In the genomic region with DNA sequence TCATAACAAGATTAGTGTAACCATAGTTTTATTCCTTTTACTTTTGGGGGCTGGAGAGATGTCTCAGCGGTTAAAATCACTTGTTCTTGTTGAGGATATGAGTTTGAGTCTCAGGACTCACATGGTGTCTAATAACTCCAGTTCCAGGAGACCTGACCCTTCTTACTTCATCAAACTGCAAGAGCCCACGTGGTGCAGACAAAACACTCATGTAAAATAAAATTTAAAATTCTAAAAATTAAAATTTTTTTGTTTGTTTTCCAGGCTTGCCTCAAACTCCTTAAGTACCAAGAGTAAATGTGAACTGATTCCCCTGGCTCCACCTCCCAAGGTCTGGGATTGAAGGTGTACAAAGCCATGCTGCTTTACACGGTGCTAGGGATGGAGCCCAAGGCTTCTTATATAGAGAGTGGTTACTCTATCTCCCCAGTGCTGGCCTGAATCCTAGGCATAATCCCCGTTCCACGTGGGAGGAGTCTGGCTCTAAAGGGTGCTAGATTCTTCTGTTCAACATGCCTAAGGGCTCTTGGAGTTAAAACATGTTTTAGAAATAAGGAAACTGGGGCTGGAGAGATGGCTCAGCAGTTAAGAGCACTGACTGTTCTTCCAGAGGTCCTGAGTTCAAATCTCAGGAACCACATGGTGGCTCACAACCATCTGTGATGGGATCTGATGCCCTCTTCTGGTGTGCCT, we compare ENCODE assay signal across 7 mouse cellular contexts. TPM values are rescaled to one million over a fixed set of nuclear protein-coding genes. Genes with fewer than 3 reads are reported as not detected.
A peak's percentile ranks its signal among the peaks of the same experiment; 100 is the strongest.
DNase-seq lines count a peak whose midpoint lies in the region; ATAC-seq and TF ChIP-seq lines count a peak whose summit lies in the region.

No protein-coding gene starts in this region.

- H3K4me1 ChIP-seq in megakaryocyte, embryonic 14.5 days = peaks cover 62% of the 10 kb centered on the region
- H3K4me1 ChIP-seq in forebrain, embryonic 15.5 days = peaks cover 16% of the 10 kb centered on the region
- no peaks in the 10 kb centered on the region for H3K4me1 ChIP-seq in limb, embryonic 14.5 days (ENCODE audit: control insufficient read depth, insufficient read depth, low read length)
- no peaks in the 10 kb centered on the region for H3K4me1 ChIP-seq in stomach, postnatal 0 days (replicated peaks; ENCODE audit: control insufficient read depth, insufficient read depth)

- no peaks in the 10 kb centered on the region for H3K9me3 ChIP-seq in megakaryocyte, embryonic 14.5 days
- H3K9me3 ChIP-seq in forebrain, embryonic 15.5 days = no peaks in the 10 kb centered on the region
- H3K9me3 ChIP-seq in limb, embryonic 14.5 days (ENCODE audit: control insufficient read depth, low read length) = no peaks in the 10 kb centered on the region
- H3K9me3 ChIP-seq in stomach, postnatal 0 days (ENCODE audit: control insufficient read depth, low read length) = no peaks in the 10 kb centered on the region

- peaks cover 9% of the 10 kb centered on the region for H3K27me3 ChIP-seq in megakaryocyte, embryonic 14.5 days (replicated peaks)
- no peaks in the 10 kb centered on the region for H3K27me3 ChIP-seq in forebrain, embryonic 15.5 days
- no peaks in the 10 kb centered on the region for H3K27me3 ChIP-seq in limb, embryonic 14.5 days (ENCODE audit: control insufficient read depth, insufficient read depth, low read length)
- no peaks in the 10 kb centered on the region for H3K27me3 ChIP-seq in stomach, postnatal 0 days (ENCODE audit: control insufficient read depth, insufficient read depth, low read length)

- peak overlapping the region; percentile 98 for H3K4me3 ChIP-seq in megakaryocyte, embryonic 14.5 days (replicated peaks)
- peak overlapping the region; percentile 69 for H3K4me3 ChIP-seq in forebrain, embryonic 15.5 days
- H3K4me3 ChIP-seq in limb, embryonic 14.5 days (replicated peaks; ENCODE audit: low read length) = peak overlapping the region; percentile 61; the same call in 1 of the 2 replicates
- no peak overlapping the region; the same call in 1 of the 2 replicates for H3K4me3 ChIP-seq in stomach, postnatal 0 days (ENCODE audit: low read depth, low read length)

- H3K27ac ChIP-seq in forebrain, embryonic 15.5 days (replicated peaks) = peak overlapping the region; percentile 88
- no peak overlapping the region for H3K27ac ChIP-seq in limb, embryonic 14.5 days (replicated peaks; ENCODE audit: low read depth, low read length)
- peak overlapping the region; percentile 25 for H3K27ac ChIP-seq in stomach, postnatal 0 days (replicated peaks)

- WGBS in forebrain, embryonic 15.5 days = 12% methylated on average over 5 of the region's 5 CpGs
- WGBS in limb, embryonic 14.5 days = 18% methylated on average over 5 of the region's 5 CpGs
- 20% methylated on average over 5 of the region's 5 CpGs for WGBS in stomach, postnatal 0 days

- ATAC-seq in megakaryocyte, adult 5-6 weeks (ENCODE audit: poor library complexity, severe bottlenecking) = no peak
- ATAC-seq in forebrain, embryonic 15.5 days (replicated peaks) = no peak
- ATAC-seq in limb, embryonic 14.5 days (ENCODE audit: low FRiP score, low read depth) = no peak
- ATAC-seq in stomach, postnatal 0 days (ENCODE audit: low FRiP score, low TSS enrichment) = no peak
- ATAC-seq in megakaryocyte-erythroid progenitor cell, adult 5-6 weeks (replicated peaks; ENCODE audit: low FRiP score, low TSS enrichment, poor library complexity, severe bottlenecking) = no peak

- 0 out of 2 replicates have a peak, but pooled peaks have one; percentile 24 for TF ChIP-seq CTCF in stomach, postnatal 0 days (IDR thresholded peaks at IDR 0.05; ENCODE audit: low read depth)

- H3K36me3 ChIP-seq in megakaryocyte, embryonic 14.5 days (replicated peaks; ENCODE audit: low read length) = peaks cover 26% of the 10 kb centered on the region
- no peaks in the 10 kb centered on the region for H3K36me3 ChIP-seq in forebrain, embryonic 15.5 days
- no peaks in the 10 kb centered on the region for H3K36me3 ChIP-seq in limb, embryonic 14.5 days (ENCODE audit: control insufficient read depth, insufficient read depth, low read length)
- peaks cover 3% of the 10 kb centered on the region; the same call in 1 of the 2 replicates for H3K36me3 ChIP-seq in stomach, postnatal 0 days (ENCODE audit: control insufficient read depth, insufficient read depth, low read length)

- DNase-seq in limb, embryonic 14.5 days (ENCODE audit: low spot score) = no peak
- no peak for DNase-seq in stomach, postnatal 0 days (ENCODE audit: low spot score)
- no peak for DNase-seq in cerebellum, postnatal 4 days (ENCODE audit: low spot score in 2 of 2)

- TF ChIP-seq EP300 in stomach, postnatal 0 days (optimal IDR thresholded peaks at IDR 0.05) = no peak

- no peak overlapping the region for H3K9ac ChIP-seq in forebrain, embryonic 15.5 days (replicated peaks)
- no peak overlapping the region for H3K9ac ChIP-seq in limb, embryonic 14.5 days (ENCODE audit: low read depth, low read length, severe bottlenecking)
- H3K9ac ChIP-seq in stomach, postnatal 0 days (ENCODE audit: low read length) = no peak overlapping the region

- no peak for TF ChIP-seq POLR2A in limb, embryonic 14.5 days (IDR thresholded peaks at IDR 0.05; ENCODE audit: borderline replicate concordance, extremely low read depth, insufficient read depth, insufficient read length)

- H3K4me2 ChIP-seq in forebrain, embryonic 15.5 days (replicated peaks) = peak overlapping the region; percentile 87
- H3K4me2 ChIP-seq in limb, embryonic 14.5 days (replicated peaks; ENCODE audit: low read depth, low read length, severe bottlenecking) = peak overlapping the region; percentile 97
- H3K4me2 ChIP-seq in stomach, postnatal 0 days (replicated peaks; ENCODE audit: low read depth) = peak overlapping the region; percentile 90

RNA-seq across cellular contexts. Expression of a gene that starts 0.8 kb away (rescaled TPM):
- polyA plus RNA-seq in megakaryocyte, embryonic 14.5 days (2012; ENCODE audit: insufficient read depth, low replicate concordance) = 1.7 and 4.9 TPM in 2 replicates
- 36.7 and 44.4 TPM in 2 replicates for total RNA-seq in megakaryocyte, adult 5-6 weeks (2015)
- total RNA-seq in megakaryocyte, adult 5-6 weeks (2017) = 66.4 and 92.7 TPM in 2 replicates
- polyA plus RNA-seq in forebrain, embryonic 15.5 days (2015; fragmentation: Nextera tagmentation; extraction: Ambion mirVana) = 33.3 and 33.8 TPM in 2 replicates
- polyA plus RNA-seq in limb, embryonic 14.5 days (2012; rRNA removed) = 30.1 and 30.7 TPM in 2 replicates
- 32.5 and 36.3 TPM in 2 replicates for polyA plus RNA-seq in limb, embryonic 14.5 days (2014; fragmentation: Nextera tagmentation; extraction: Ambion mirVana)
- polyA plus RNA-seq in stomach, postnatal 0 days (2015; fragmentation: Nextera tagmentation; extraction: Ambion mirVana) = 130 and 137 TPM in 2 replicates
- 4.9 and 8.7 TPM in 2 replicates for total RNA-seq in megakaryocyte-erythroid progenitor cell, adult 5-6 weeks (2014; fragmentation: Nextera tagmentation)
- 8.1 and 8.6 TPM in 2 replicates for total RNA-seq in megakaryocyte-erythroid progenitor cell, adult 5-6 weeks (2017)

RNA-seq across cellular contexts. Expression of a gene that starts 8.4 kb away (rescaled TPM):
- 0.67 and 4.8 TPM in 2 replicates for polyA plus RNA-seq in megakaryocyte, embryonic 14.5 days (2012; ENCODE audit: insufficient read depth, low replicate concordance)
- total RNA-seq in megakaryocyte, adult 5-6 weeks (2015) = 0.22 and 1.0 TPM in 2 replicates
- 0.53 TPM in 1 of 2 replicates, not detected in the other for total RNA-seq in megakaryocyte, adult 5-6 weeks (2017)
- polyA plus RNA-seq in forebrain, embryonic 15.5 days (2015; fragmentation: Nextera tagmentation; extraction: Ambion mirVana) = 7.5 and 8.8 TPM in 2 replicates
- polyA plus RNA-seq in limb, embryonic 14.5 days (2012; rRNA removed) = 9.6 and 10.8 TPM in 2 replicates
- polyA plus RNA-seq in limb, embryonic 14.5 days (2014; fragmentation: Nextera tagmentation; extraction: Ambion mirVana) = 2.8 and 3.3 TPM in 2 replicates
- polyA plus RNA-seq in stomach, postnatal 0 days (2015; fragmentation: Nextera tagmentation; extraction: Ambion mirVana) = 1.1 and 1.9 TPM in 2 replicates
- not detected in 2 replicates for total RNA-seq in megakaryocyte-erythroid progenitor cell, adult 5-6 weeks (2014; fragmentation: Nextera tagmentation)
- 0.46 TPM in 1 of 2 replicates, not detected in the other for total RNA-seq in megakaryocyte-erythroid progenitor cell, adult 5-6 weeks (2017)

RNA-seq across cellular contexts. Expression of a gene that starts 8.5 kb away (rescaled TPM):
- polyA plus RNA-seq in megakaryocyte, embryonic 14.5 days (2012; ENCODE audit: insufficient read depth, low replicate concordance) = 33.0 and 55.9 TPM in 2 replicates
- 40.9 and 48.2 TPM in 2 replicates for total RNA-seq in megakaryocyte, adult 5-6 weeks (2015)
- 8.0 and 14.1 TPM in 2 replicates for total RNA-seq in megakaryocyte, adult 5-6 weeks (2017)
- polyA plus RNA-seq in forebrain, embryonic 15.5 days (2015; fragmentation: Nextera tagmentation; extraction: Ambion mirVana) = 53.5 and 53.7 TPM in 2 replicates
- 37.4 and 45.3 TPM in 2 replicates for polyA plus RNA-seq in limb, embryonic 14.5 days (2012; rRNA removed)
- polyA plus RNA-seq in limb, embryonic 14.5 days (2014; fragmentation: Nextera tagmentation; extraction: Ambion mirVana) = 49.5 and 51.5 TPM in 2 replicates
- polyA plus RNA-seq in stomach, postnatal 0 days (2015; fragmentation: Nextera tagmentation; extraction: Ambion mirVana) = 95.0 and 95.7 TPM in 2 replicates
- total RNA-seq in megakaryocyte-erythroid progenitor cell, adult 5-6 weeks (2014; fragmentation: Nextera tagmentation) = 9.1 and 11.4 TPM in 2 replicates
- 4.1 and 8.5 TPM in 2 replicates for total RNA-seq in megakaryocyte-erythroid progenitor cell, adult 5-6 weeks (2017)

RNA-seq across cellular contexts. Expression of a gene that starts 18.0 kb away (rescaled TPM):
- 3.1 and 6.4 TPM in 2 replicates for polyA plus RNA-seq in megakaryocyte, embryonic 14.5 days (2012; ENCODE audit: insufficient read depth, low replicate concordance)
- 0.57 and 0.96 TPM in 2 replicates for total RNA-seq in megakaryocyte, adult 5-6 weeks (2015)
- 0.65 TPM in 1 of 2 replicates, not detected in the other for total RNA-seq in megakaryocyte, adult 5-6 weeks (2017)
- polyA plus RNA-seq in forebrain, embryonic 15.5 days (2015; fragmentation: Nextera tagmentation; extraction: Ambion mirVana) = 71.9 and 73.0 TPM in 2 replicates
- 31.7 and 44.2 TPM in 2 replicates for polyA plus RNA-seq in limb, embryonic 14.5 days (2012; rRNA removed)
- 8.7 and 11.2 TPM in 2 replicates for polyA plus RNA-seq in limb, embryonic 14.5 days (2014; fragmentation: Nextera tagmentation; extraction: Ambion mirVana)
- 2.7 and 4.1 TPM in 2 replicates for polyA plus RNA-seq in stomach, postnatal 0 days (2015; fragmentation: Nextera tagmentation; extraction: Ambion mirVana)
- not detected in 2 replicates for total RNA-seq in megakaryocyte-erythroid progenitor cell, adult 5-6 weeks (2014; fragmentation: Nextera tagmentation)
- total RNA-seq in megakaryocyte-erythroid progenitor cell, adult 5-6 weeks (2017) = not detected in 2 replicates

RNA-seq across cellular contexts. Expression of a gene that starts 36.7 kb away (rescaled TPM):
- polyA plus RNA-seq in megakaryocyte, embryonic 14.5 days (2012; ENCODE audit: insufficient read depth, low replicate concordance) = 3.9 and 5.9 TPM in 2 replicates
- 3.7 and 4.3 TPM in 2 replicates for total RNA-seq in megakaryocyte, adult 5-6 weeks (2015)
- 6.5 and 6.6 TPM in 2 replicates for total RNA-seq in megakaryocyte, adult 5-6 weeks (2017)
- 9.3 and 12.1 TPM in 2 replicates for polyA plus RNA-seq in forebrain, embryonic 15.5 days (2015; fragmentation: Nextera tagmentation; extraction: Ambion mirVana)
- polyA plus RNA-seq in limb, embryonic 14.5 days (2012; rRNA removed) = 6.5 and 7.0 TPM in 2 replicates
- polyA plus RNA-seq in limb, embryonic 14.5 days (2014; fragmentation: Nextera tagmentation; extraction: Ambion mirVana) = 12.8 TPM in 2 replicates
- polyA plus RNA-seq in stomach, postnatal 0 days (2015; fragmentation: Nextera tagmentation; extraction: Ambion mirVana) = 4.2 and 5.4 TPM in 2 replicates
- total RNA-seq in megakaryocyte-erythroid progenitor cell, adult 5-6 weeks (2014; fragmentation: Nextera tagmentation) = 4.1 and 9.1 TPM in 2 replicates
- 1.2 and 4.8 TPM in 2 replicates for total RNA-seq in megakaryocyte-erythroid progenitor cell, adult 5-6 weeks (2017)
